Mouse (Mus musculus): Measurements from ENCODE around the gene Acp2.

The Acp2 gene

DNA sequence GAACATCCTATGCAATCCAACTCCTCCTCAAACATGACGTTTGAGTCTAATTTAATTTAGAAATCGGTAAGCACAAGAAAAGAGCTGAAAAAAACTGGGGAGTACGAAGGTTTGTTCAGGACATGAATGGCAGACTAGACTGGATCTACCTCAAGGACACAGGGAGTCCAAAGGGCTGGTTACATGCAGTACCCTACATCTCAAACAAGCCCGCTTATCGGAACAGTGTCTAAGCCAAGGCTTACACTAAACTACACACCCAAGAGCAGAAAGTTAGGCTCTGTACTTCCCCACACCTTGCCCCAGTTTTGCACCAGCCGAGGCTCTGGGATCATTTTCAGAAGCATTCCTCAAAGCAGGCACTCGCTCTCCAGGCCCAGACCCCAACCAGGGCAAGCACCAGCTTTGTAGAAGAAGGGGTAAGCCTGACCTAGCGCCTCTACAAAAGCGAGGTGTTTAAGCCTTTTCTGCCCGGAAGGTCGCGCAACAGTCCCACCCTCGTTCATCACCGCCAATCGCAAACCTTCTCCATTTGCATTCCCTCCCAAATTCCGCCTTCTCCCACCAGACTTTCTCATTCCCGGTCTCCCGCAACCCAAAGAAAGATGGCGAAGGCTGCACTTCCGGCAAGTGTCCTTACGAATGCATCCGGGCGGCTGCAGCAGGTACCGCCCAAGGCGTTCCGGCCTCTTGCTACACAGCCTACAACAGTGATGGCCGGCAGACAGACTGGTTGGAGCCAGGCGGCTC lies at the start of gene Acp2, which contains the start of gene Nr1h3:
Gene Acp2 (plus strand): TSS at position 664 of the 750 bp plus-strand sequence.
Gene Nr1h3 (minus strand): TSS at position 613 of the 750 bp plus-strand sequence.
- peak; percentile 90 for DNase-seq (ENCODE audit: low spot score)

DNA sequence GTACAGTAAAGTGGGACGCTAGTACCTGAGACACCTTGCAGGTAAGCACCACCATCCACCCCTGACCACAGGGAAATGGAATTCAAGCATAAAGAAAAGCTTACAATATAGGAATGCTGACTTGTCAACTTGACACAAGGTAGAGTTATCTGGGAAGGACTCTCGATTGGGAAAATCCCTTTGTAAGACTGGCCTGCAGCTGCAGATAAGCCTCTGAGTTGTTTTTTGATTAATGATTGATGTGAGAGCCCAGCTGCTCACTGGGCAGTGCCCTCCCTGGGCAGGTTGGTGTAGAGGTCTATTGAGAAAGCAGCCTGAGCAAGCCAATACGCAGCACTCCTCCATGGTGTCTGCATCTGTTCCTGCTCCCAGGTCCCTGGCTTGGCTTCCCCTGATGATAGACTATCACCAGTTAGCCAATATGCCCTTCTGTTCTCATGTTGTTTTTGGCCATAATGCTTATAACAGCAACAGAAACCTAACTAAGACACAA lies 49.8 kb upstream of the Acp2 start:
- no peak for DNase-seq (ENCODE audit: low spot score)

DNA sequence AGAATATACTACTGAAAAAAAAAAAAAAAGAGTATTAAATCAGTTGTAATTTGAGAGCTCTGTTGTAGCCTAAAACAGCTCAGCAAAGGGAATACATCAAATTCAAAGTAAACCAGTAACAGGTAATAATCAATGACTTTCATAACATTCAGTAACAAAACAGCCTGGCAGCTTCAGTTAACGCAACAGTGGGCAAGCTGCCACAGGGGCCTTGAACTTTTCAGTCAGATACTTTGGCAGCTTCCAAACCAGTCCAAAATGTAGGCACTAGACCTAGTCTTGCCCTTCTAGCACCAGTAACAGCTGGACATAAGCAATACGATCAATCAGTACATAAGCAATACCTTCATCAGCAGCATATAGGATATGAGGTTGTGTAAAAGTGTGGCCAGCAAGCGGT lies 48.6 kb upstream of the Acp2 start:
- DNase-seq (ENCODE audit: low spot score) = no peak

DNA sequence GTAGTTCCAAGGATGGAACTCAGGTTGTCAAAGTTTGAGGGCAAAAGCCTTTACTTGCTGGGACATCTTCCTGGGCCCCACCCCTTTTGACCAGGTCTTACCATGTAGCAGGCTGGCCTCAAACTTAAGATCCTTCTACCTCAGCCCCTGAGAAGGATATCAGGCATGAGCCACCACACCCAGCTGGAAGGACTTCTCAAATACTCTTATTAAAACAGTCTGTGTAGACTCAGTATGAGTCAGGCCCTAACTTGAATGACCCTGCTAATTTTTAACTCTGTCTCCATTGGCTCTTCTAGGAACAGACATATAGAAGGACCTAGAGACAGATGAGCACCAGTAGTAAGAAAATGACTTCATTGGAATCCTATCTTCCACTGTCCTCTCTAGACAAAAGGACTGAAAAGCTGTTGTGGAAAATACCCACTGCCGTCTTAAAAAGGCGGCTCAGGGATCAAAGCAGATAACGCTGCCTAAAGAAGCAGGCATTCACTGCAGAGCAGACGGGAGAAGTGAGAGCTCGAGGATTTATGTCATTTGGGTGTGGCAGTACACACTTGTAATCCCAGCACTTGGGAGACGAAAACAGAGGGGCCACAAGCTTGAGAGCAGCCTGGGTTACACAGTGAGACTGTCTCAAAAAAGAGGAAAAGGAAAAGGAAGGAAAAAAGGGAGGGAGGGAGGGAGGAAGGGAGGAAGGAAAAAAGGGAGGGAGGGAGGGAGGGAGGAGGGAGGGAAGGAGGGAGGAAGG lies 45.5 kb upstream of the Acp2 start:
- no peak for DNase-seq (ENCODE audit: low spot score)

DNA sequence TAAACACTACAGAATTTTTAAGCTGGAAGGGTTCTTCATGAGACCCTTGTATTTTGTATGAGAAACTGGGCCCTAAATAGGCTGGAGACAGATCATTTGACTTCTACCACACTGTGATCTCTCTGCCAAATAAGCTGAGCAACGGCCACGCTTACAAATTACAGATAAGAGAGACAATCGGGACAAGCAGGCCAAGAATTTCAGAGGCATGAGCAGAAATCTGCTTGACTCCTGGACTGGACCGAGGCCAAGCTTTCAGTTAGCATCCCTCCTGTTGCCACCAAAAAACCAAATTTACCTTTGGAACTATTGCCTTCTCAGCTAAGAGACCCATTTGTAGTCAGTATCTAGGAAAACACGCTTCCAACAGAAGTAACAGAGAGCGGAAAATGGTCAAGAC lies 42.1 kb upstream of the Acp2 start:
- no peak for DNase-seq (ENCODE audit: low spot score)

DNA sequence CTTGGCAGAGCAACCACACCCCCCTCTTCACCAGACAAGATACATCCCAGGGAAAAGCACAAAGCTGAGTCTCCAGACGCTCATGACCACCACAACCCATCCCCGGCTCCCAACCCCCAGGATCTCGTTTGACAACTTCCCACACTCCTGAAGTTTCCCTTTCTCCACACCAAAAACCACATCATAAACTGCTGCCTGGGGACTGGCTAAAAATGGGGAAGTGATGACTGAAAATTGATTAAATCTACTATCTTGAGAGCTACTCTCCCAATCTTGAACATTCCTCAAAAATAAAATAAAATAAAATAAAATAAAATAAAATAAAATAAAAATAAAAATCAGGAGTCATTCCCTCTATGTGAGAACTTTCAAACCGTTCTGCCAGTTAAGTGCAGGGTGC lies 39.7 kb upstream of the Acp2 start:
- no peak for DNase-seq (ENCODE audit: low spot score)

DNA sequence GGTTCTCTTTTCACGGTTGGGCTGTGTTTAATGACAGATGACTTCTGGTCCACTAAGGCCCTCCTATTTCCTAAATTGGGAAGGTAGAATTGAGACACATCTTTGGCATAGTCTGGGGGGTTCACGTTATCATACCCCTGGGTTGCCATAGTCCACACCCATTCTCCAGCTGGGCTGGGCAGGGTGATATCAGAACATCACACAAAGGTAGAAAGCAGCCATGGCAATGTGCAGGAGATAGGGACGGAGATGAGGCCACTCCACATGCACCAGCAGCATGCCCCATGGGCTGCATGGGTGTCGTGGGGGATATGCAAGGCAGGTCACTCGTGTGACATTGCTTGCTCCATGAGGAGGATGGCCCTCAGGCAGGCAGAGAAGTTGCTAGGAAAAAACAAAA lies 39.2 kb upstream of the Acp2 start:
- no peak for DNase-seq (ENCODE audit: low spot score)

DNA sequence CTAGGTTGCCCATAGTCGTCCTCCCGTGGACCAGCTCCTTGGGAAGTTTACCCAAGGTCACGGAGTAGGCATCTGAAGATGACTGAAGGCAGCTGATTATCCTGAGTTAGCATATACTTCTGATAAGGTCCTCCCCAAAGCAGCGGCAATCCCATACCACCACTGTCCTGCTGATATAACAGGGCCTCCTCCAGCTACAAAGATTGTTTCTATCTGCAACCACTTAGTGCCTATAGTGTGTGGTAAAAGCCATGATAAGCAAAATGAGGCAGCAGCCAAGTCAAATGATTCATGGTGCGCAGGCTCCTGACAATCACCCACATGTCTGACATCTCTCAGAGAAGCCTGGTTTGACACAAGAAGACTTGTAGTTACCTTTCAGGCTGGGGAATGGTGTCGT lies 37.7 kb upstream of the Acp2 start:
- no peak for DNase-seq (ENCODE audit: low spot score)

DNA sequence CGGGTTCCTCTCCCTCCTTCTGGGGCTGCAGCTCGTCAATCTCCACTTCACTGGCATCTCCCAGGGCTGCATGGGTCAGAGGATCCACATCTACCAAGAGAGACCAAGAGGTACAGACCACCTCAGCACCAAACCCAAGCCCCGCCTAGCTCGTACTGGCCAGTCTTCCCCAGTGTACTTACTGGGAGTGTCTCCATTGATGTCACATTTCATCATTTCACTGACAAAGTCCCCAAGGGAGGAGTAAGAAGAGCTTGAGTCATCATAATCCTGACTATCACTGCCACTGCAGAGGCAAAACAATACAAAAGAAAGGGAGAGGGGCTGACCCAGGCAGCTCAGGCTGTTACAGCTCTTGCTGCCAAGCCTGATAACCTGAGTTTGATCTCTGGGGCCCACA lies 35.1 kb upstream of the Acp2 start:
- DNase-seq (ENCODE audit: low spot score) = no peak

DNA sequence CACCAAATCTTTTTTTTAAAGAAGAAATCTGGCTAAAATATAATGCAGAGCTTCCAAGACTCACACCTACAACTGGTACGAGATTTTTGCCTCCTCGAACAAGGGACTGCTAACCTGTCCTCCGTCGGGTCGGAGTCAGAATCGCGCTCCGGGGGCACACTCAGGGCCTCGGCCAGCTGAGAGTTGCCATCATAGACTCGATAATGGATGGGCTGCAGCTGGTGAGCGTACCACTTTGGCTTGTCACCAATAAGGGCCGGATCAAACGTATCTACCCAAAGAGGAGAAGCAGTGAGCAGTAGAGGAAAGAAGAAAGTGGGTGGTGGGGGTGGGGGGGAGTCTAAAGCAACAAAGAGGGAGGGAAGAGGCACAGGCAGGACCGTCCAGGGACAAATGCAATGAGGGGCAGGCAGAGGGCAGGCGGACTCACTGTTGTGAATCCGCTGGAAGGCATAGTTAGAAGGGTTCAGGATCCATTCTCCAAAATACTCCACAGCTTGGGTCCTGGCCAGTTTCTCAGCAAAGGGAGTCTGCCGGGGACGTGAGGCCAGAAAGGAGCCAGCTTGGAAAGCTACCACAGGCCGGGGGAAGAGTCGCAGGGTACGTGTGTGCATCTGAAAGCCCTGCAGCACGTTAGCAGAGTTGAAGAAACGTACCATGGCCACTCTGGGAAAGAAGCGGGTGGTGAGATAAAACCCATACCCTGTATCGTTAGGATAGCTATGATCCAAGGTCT lies 32.9 kb upstream of the Acp2 start:
- DNase-seq (ENCODE audit: low spot score) = no peak

DNA sequence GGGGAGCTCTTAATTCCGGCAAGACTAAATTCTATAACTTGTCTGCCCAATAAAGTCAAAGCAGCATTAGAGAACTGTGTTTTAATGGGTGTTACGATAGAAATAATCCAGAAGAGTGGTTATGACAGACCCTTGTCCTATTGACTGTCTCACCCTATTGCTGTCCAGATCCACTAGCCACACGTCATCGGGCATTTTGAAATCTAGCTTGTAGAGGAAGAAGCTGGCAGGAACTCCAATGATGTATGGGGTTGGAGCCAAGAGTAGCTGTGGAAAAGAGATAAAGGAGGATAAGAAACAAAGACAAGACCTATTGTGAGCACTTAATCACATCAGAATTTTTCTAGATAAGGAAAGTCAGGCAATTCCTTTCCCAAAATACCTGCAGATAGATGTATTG lies 27.2 kb upstream of the Acp2 start:
- DNase-seq (ENCODE audit: low spot score) = no peak

DNA sequence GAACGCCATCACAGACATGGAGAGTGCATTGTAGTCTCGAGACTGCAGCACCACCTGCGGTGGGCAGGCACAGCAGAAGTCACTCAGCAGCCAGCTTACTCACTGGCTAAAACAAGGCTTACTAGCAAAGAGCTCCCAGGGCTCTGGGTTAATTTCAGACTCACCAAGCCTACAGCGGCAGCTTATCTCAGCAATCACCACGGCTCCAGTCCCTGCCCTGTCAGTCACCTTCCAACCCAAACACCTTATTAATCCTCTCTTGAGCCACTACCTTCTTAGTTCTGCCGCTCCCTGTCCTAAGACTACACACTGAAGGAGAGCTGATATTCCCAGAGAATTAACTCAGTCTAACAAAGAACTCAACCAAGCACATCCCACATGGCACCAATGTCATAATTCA lies 26.5 kb upstream of the Acp2 start:
- no peak for DNase-seq (ENCODE audit: low spot score)

DNA sequence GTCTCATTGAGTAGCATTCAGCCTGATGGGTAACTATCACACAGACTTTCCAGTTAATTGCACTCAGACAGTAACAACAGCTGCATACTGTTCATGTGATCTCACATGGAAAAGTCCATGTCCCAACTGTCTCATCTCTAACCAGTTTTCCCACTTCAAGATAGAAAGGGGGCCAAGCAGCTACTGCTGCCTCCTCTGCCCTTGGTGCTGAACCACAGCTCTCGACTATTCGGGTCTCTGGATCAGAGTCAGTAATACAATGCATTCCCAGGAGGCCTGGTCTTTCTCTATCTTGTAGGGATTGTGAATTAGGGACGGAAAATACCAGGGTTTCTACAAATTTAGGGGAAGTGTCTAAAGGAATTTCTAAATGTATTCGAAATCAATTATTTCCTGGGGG lies 22.9 kb upstream of the Acp2 start:
- no peak for DNase-seq (ENCODE audit: low spot score)

DNA sequence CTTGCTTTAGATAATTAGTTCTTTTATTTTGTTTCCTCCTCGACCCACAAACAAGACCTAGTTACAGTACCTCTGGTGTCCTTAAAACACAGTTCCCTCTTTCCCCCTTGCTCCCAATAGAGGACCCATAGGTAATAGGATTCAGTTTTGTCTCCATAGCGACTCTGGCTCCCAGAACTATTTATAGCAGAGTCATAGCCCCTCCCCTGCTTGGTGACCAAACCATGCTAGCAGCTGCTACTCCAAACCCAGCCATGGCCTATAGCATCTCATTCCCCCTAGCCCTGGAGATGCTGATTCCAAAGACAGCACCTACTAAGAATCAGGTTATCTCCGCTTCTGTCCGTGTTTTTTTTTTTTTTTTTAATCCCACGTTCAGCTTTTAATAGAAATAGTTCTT lies 22.0 kb upstream of the Acp2 start:
- no peak for DNase-seq (ENCODE audit: low spot score)

DNA sequence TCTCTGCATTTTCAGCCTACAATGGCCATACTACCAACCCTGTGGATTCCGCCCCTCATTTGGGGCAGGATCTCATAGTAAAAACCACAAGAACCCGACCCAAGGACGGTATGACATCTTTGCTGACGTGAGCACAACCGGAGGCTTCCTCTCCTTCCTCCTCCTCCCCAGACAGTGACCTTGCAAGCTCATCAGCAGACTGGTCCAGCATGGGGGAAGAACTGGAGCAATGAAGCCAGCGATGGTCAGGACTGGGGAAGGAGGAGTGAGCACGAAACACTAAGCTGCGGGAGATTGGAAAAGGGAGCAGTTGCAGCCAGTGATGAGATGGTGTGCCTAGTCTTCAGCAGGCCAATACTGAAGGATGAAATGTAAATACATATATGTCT lies 20.7 kb upstream of the Acp2 start:
- DNase-seq (ENCODE audit: low spot score) = no peak

DNA sequence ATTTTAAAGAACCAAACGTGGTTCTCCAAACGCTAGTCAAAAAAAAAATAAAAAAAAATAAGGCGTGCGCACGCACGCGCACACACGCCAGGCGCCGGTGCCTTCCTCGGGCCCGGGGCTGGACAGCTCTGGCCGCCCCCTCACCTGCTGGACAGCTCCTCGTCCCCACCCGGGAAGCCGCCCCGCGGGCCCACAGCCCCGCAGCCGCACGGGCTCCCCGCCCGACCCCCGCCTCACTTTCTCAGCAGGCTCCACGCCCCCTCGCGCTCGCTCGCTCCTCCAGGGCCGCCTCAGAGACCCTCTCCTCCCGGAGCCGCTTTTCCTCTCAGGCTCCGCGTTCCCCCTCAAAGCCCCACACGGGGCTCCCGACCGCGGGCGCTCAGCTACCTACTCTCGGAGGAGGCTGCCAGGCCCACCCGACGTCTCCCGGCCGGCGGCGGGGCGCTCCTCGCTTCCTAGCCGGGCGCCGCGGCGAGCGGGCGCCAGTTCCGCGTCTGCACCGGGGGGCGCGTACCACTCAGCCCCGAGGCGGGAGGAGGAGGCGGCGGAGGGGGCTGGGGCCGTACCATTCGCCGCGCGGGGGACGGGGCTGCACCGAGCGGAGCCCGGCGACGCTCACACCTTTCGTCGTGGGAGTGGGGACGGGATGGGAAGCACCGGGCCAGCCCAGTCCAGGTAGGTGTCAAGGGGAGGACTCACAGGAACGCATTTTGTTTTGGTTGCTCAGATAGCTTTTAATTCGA lies 20.1 kb upstream of the Acp2 start:
- DNase-seq (ENCODE audit: low spot score) = peak; percentile 49

DNA sequence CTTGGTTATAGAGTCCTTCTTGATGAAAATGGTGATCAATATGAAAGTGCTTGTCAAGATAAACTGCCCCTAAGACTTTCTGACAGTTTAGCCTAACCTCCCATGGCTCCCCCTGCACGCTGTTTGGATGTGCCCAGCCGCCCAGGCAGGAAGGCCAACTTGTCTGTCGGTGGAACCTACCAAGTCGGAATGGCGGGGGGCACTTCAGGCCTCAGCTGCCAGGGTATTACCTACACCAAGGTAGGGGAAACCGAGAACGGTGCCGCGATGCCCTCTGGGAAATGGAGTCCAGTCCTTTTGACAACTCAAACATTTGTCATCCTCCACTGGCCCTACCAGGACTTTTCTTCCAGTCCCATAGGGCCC lies 19.6 kb upstream of the Acp2 start:
- peak; percentile 83 for DNase-seq (ENCODE audit: low spot score)

DNA sequence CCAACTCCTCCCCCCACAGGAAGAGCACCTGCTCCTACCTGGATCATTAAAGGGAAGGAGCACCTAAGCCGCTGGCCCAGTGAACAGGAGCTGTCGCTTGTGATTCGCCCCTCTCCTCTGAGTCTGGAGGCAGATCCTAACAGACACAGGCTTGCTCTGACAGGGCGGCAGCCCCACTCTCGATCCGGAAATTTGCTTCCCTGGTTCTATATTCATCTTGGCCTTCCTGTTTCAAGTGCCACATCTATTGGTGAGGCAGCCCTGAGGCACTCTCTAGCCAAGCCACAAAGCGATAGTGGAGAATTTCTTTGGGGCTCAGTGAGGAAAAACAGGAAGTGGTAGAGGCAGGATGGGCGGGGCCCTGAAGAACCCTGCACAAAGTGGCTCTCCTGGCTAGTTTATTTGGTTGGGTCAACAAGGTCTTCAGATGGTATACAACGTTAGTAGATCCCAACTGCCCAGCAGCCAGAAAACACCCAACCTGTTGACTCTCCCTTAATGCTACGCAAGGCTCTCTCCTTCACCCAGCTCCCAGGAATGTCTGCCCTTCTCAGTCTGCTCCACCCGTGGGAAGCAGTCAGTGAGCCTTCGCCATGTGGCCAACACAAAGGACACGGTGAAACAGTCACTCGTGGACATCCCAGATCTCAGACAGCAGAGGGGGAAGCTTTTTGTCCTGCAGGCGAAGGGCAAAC lies 18.8 kb upstream of the Acp2 start, which contains the start of gene Madd:
Gene Madd (minus strand): TSS at position 127 of the 695 bp plus-strand sequence.
- no peak for DNase-seq (ENCODE audit: low spot score)

DNA sequence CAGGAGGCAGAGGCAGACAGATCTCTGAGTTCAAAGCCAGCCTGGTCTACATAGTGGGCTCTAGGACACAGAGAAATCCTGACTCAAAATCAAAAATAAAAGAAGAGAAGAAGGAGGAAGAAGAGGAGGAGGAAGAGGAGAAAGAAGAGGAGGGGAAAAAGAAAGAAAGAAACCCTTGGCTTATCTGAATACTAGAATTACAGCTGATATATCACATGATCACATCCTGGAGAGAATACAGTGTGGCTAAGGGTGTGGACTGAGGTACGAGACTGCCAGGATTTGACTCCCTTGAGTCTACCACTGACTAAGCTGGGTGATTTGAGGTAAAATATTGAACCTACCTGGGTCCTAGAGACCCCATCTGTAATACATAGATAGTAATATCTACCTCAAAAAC lies 16.5 kb upstream of the Acp2 start:
- no peak for DNase-seq (ENCODE audit: low spot score)

DNA sequence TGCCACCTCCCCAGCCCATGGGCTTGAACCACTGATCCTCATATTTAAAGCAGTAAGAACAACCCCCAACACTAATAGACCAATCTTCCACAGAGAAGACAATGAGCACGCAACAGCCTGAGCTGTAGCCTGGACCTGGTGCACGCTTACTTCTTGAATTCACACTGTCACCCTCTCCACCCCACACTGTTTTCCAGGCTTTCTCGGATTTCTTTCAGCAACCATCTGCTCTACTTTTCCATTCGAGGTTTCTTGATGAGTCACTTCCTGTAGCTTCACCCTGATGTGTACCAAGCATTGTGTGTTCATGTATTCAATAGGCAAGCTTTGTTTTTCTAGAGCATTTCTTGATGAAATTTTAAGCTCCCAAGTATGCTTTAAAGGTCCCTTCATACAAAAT lies 15.3 kb upstream of the Acp2 start:
- DNase-seq (ENCODE audit: low spot score) = no peak

DNA sequence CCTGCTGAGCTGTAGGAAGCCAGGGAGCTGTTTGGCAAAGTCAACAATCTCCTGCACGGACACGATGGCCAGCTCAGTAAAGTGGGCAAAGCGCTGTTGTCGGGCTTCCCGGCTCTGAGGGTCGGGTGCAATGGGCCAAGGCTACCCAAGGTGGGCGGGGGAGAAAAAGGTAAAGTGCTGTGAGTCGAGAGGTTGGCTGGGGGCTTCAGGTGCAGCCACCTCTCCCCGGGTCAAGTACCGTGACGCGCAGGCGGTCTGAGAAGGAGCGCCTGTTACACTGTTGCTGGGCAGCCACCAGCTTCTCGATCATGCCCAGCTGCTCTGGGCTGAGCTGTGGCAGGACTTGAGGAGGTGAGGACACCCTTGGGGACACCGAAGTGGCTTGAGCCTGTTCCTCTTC lies 12.2 kb upstream of the Acp2 start:
- no peak for DNase-seq (ENCODE audit: low spot score)

Measured in ovary, adult 18-20 months (tissue).